Mouse (Mus musculus): ENCODE measurements at regions not wholly inside any gene's neighbourhood (a gene's known extent, or its start where the extent isn't known, plus 50 kb on each side); places are given as distances from the start of the nearest gene placed in this dataset.

GRCm38 (mm10) chrX:19202542-19202941 lies 278.6 kb downstream of the Tex13c3 start:
- no peaks in the 10 kb centered on the region for H3K4me1 ChIP-seq (replicated peaks; ENCODE audit: control insufficient read depth, insufficient read depth, low read length)
- 86% methylated on average over 1 of the region's 1 CpGs for WGBS
- no peak for TF ChIP-seq CTCF (IDR thresholded peaks at IDR 0.05; ENCODE audit: low read depth)
- H3K27ac ChIP-seq (ENCODE audit: low read depth, low read length) = no peak overlapping the region
- no peak overlapping the region for H3K9ac ChIP-seq (ENCODE audit: low read depth, low read length)
- H3K36me3 ChIP-seq (ENCODE audit: control insufficient read depth, insufficient read depth) = no peaks in the 10 kb centered on the region
- no peak for ATAC-seq
- H3K9me3 ChIP-seq (ENCODE audit: control insufficient read depth) = no peaks in the 10 kb centered on the region
- H3K4me3 ChIP-seq (ENCODE audit: low read depth, low read length) = no peak overlapping the region
- H3K27me3 ChIP-seq (replicated peaks; ENCODE audit: control insufficient read depth, insufficient read depth, low read length) = no peaks in the 10 kb centered on the region
- no peak overlapping the region for H3K4me2 ChIP-seq (replicated peaks; ENCODE audit: low read depth)

GRCm38 (mm10) chrX:19201383-19201782 lies 279.7 kb downstream of the Tex13c3 start:
- H3K27me3 ChIP-seq (replicated peaks; ENCODE audit: control insufficient read depth, insufficient read depth, low read length) = no peaks in the 10 kb centered on the region
- TF ChIP-seq CTCF (IDR thresholded peaks at IDR 0.05; ENCODE audit: low read depth) = peak; percentile 50
- no peaks in the 10 kb centered on the region for H3K36me3 ChIP-seq (ENCODE audit: control insufficient read depth, insufficient read depth)
- no peak for ATAC-seq
- H3K4me3 ChIP-seq (ENCODE audit: low read depth, low read length) = no peak overlapping the region
- H3K9me3 ChIP-seq (ENCODE audit: control insufficient read depth) = no peaks in the 10 kb centered on the region
- H3K27ac ChIP-seq (ENCODE audit: low read depth, low read length) = no peak overlapping the region
- no peak overlapping the region for H3K9ac ChIP-seq (ENCODE audit: low read depth, low read length)
- H3K4me1 ChIP-seq (replicated peaks; ENCODE audit: control insufficient read depth, insufficient read depth, low read length) = no peaks in the 10 kb centered on the region
- no peak overlapping the region for H3K4me2 ChIP-seq (replicated peaks; ENCODE audit: low read depth)
- WGBS = 89% methylated on average over 1 of the region's 1 CpGs

- Histone ChIP-seq H3K27ac (ENCODE audit: low read depth, low read length) (no peak overlapping the region), H3K9ac (ENCODE audit: low read depth, low read length) (no peak overlapping the region), H3K4me3 (ENCODE audit: low read depth, low read length) (no peak overlapping the region), H3K36me3 (ENCODE audit: control insufficient read depth, insufficient read depth) (no peaks in the 10 kb centered on the region), H3K27me3 (replicated peaks; ENCODE audit: control insufficient read depth, insufficient read depth, low read length) (no peaks in the 10 kb centered on the region), H3K9me3 (ENCODE audit: control insufficient read depth) (no peaks in the 10 kb centered on the region), H3K4me1 (replicated peaks; ENCODE audit: control insufficient read depth, insufficient read depth, low read length) (no peaks in the 10 kb centered on the region), H3K4me2 (replicated peaks; ENCODE audit: low read depth) (no peak overlapping the region)
- TF ChIP-seq CTCF (IDR thresholded peaks at IDR 0.05; ENCODE audit: low read depth) = no peak
- no peak for ATAC-seq
- 90% methylated on average over 3 of the region's 3 CpGs for whole genome bisulfite sequencing
These were observed 281.6 kb downstream of the Tex13c3 start for GRCm38 (mm10) chrX:19199531-19199930.

GRCm38 (mm10) chrX:19168983-19169382 lies 312.1 kb downstream of the Tex13c3 start:
- H3K9ac ChIP-seq (ENCODE audit: low read depth, low read length) = no peak overlapping the region
- H3K4me2 ChIP-seq (replicated peaks; ENCODE audit: low read depth) = no peak overlapping the region
- H3K4me1 ChIP-seq (replicated peaks; ENCODE audit: control insufficient read depth, insufficient read depth, low read length) = no peaks in the 10 kb centered on the region
- TF ChIP-seq CTCF (IDR thresholded peaks at IDR 0.05; ENCODE audit: low read depth) = no peak
- no peak overlapping the region for H3K27ac ChIP-seq (ENCODE audit: low read depth, low read length)
- no peaks in the 10 kb centered on the region for H3K27me3 ChIP-seq (replicated peaks; ENCODE audit: control insufficient read depth, insufficient read depth, low read length)
- no peaks in the 10 kb centered on the region for H3K36me3 ChIP-seq (ENCODE audit: control insufficient read depth, insufficient read depth)
- H3K9me3 ChIP-seq (ENCODE audit: control insufficient read depth) = no peaks in the 10 kb centered on the region
- WGBS = 54% methylated on average over 2 of the region's 2 CpGs
- no peak overlapping the region for H3K4me3 ChIP-seq (ENCODE audit: low read depth, low read length)
- ATAC-seq = no peak

- H3K9ac ChIP-seq (ENCODE audit: low read depth, low read length) = no peak overlapping the region
- H3K9me3 ChIP-seq (ENCODE audit: control insufficient read depth) = no peaks in the 10 kb centered on the region
- H3K4me2 ChIP-seq (replicated peaks; ENCODE audit: low read depth) = no peak overlapping the region
- no peaks in the 10 kb centered on the region for H3K27me3 ChIP-seq (replicated peaks; ENCODE audit: control insufficient read depth, insufficient read depth, low read length)
- H3K4me1 ChIP-seq (replicated peaks; ENCODE audit: control insufficient read depth, insufficient read depth, low read length) = no peaks in the 10 kb centered on the region
- no peaks in the 10 kb centered on the region for H3K36me3 ChIP-seq (ENCODE audit: control insufficient read depth, insufficient read depth)
- no peak overlapping the region for H3K27ac ChIP-seq (ENCODE audit: low read depth, low read length)
- no peak for ATAC-seq
- no peak overlapping the region for H3K4me3 ChIP-seq (ENCODE audit: low read depth, low read length)
- 47% methylated on average over 5 of the region's 5 CpGs for WGBS
- no peak for TF ChIP-seq CTCF (IDR thresholded peaks at IDR 0.05; ENCODE audit: low read depth)
These were observed 312.6 kb downstream of the Tex13c3 start for GRCm38 (mm10) chrX:19168546-19168945.

- no peak overlapping the region for H3K9ac ChIP-seq (ENCODE audit: low read depth, low read length)
- no peak overlapping the region for H3K4me3 ChIP-seq (ENCODE audit: low read depth, low read length)
- no peaks in the 10 kb centered on the region for H3K27me3 ChIP-seq (replicated peaks; ENCODE audit: control insufficient read depth, insufficient read depth, low read length)
- no peaks in the 10 kb centered on the region for H3K36me3 ChIP-seq (ENCODE audit: control insufficient read depth, insufficient read depth)
- no peak overlapping the region for H3K27ac ChIP-seq (ENCODE audit: low read depth, low read length)
- no peak overlapping the region for H3K4me2 ChIP-seq (replicated peaks; ENCODE audit: low read depth)
- TF ChIP-seq CTCF (IDR thresholded peaks at IDR 0.05; ENCODE audit: low read depth) = no peak
- 67% methylated on average over 1 of the region's 1 CpGs for WGBS
- H3K9me3 ChIP-seq (ENCODE audit: control insufficient read depth) = no peaks in the 10 kb centered on the region
- no peaks in the 10 kb centered on the region for H3K4me1 ChIP-seq (replicated peaks; ENCODE audit: control insufficient read depth, insufficient read depth, low read length)
- no peak for ATAC-seq
These were observed 313.0 kb downstream of the Tex13c3 start for GRCm38 (mm10) chrX:19168111-19168510.

All from intestine, postnatal 0 days (tissue).